Comparison of ENCODE assay signal across 8 mouse cellular contexts in the genomic region with DNA sequence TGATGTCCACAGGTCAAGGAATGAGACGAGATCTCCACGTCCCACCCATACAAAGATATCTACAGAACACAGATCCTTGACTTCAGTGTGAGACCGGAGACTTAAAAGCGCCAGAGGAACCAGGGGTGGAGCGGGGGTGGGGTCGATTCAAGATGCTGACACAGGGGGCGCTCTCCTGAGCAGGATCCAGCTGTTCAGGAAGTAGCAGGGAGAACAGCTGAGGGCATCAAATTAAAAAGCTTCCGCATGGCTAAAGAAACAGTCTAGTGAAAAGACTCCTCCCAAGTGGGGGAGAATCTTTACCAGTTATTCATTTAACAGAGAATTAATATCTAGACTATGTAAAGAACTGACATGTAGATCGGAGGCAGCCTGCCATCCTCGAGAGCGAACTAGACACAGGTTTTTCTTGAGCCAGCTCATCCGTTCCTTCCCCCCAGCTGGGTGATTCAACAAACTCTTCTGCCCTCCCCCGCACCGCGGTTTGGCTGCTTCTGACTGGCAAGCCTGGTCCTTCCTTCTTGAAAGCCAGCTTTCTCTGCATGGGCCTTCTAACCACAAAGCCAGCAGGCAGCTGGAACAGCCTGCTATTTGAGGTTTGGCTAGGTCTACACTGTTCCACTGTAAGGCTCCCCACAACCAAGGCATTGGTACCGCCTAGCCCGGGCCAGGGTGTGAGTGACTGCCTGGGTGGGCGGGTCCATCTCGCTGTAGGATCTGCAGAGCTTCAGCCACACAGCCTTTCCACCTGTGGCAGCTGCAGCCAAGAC.
DNase-seq lines count a peak whose midpoint lies in the region; ATAC-seq and TF ChIP-seq lines count a peak whose summit lies in the region.

No protein-coding gene starts in this region.

- H3K4me1 ChIP-seq in hindbrain, postnatal 0 days (ENCODE audit: insufficient read depth, low read length), result no peaks in the 10 kb centered on the region; the same call in 1 of the 2 replicates
- H3K4me1 ChIP-seq in hindbrain, embryonic 10.5 days (replicated peaks), result peaks cover 30% of the 10 kb centered on the region
- peaks cover 4% of the 10 kb centered on the region; the same call in 1 of the 2 replicates for H3K4me1 ChIP-seq in liver, postnatal 0 days (ENCODE audit: insufficient read depth)

- H3K27ac ChIP-seq in hindbrain, postnatal 0 days, result 0 out of 2 replicates have a peak overlapping the region, but pooled peaks have one; percentile 11
- no peak overlapping the region for H3K27ac ChIP-seq in hindbrain, embryonic 10.5 days
- H3K27ac ChIP-seq in liver, postnatal 0 days (ENCODE audit: low read depth), result peak overlapping the region; percentile 44; the same call in 1 of the 2 replicates

- TF ChIP-seq EP300 in liver, postnatal 0 days (IDR thresholded peaks at IDR 0.05; ENCODE audit: low read depth), result no peak

- peak; percentile 63 for DNase-seq in hindbrain, postnatal 0 days (ENCODE audit: low spot score)
- no peak for DNase-seq in hindbrain, embryonic 10.5 days (ENCODE audit: low spot score)
- DNase-seq in adrenal gland, adult 2 months, result peak; percentile 79
- peak; percentile 88 to 90 for DNase-seq in frontal cortex, adult 2 months (ENCODE audit: extremely low spot score in 1 of 2, low spot score in 1 of 2)
- DNase-seq in layer of hippocampus, adult 11-12 months (ENCODE audit: low spot score), result peak; percentile 89
- peak; percentile 71 for DNase-seq in liver, postnatal 0 days
- peak; percentile 82 for DNase-seq in right cerebral cortex, postnatal 25 days
- no peak for DNase-seq in embryo, embryonic 9.5 days (ENCODE audit: extremely low spot score)

- 57% methylated on average over 19 of the region's 19 CpGs for WGBS in hindbrain, postnatal 0 days
- 64% methylated on average over 19 of the region's 19 CpGs for WGBS in hindbrain, embryonic 10.5 days
- WGBS in liver, postnatal 0 days (ENCODE audit: insufficient replicate concordance), result 26% methylated on average over 19 of the region's 19 CpGs

- no peak overlapping the region for H3K4me2 ChIP-seq in hindbrain, postnatal 0 days (ENCODE audit: low read depth, low read length)
- H3K4me2 ChIP-seq in liver, postnatal 0 days (ENCODE audit: low read depth, low read length), result 0 out of 2 replicates have a peak overlapping the region, but pooled peaks have one; percentile 26

- no peak overlapping the region for H3K9ac ChIP-seq in hindbrain, postnatal 0 days (replicated peaks; ENCODE audit: low read length)
- H3K9ac ChIP-seq in liver, postnatal 0 days (replicated peaks), result no peak overlapping the region

- no peak overlapping the region for H3K4me3 ChIP-seq in hindbrain, postnatal 0 days (ENCODE audit: low read length)
- H3K4me3 ChIP-seq in hindbrain, embryonic 10.5 days, result no peak overlapping the region
- no peak overlapping the region for H3K4me3 ChIP-seq in liver, postnatal 0 days (ENCODE audit: low read depth, low read length)

- H3K36me3 ChIP-seq in hindbrain, postnatal 0 days (ENCODE audit: insufficient read depth, low read length), result no peaks in the 10 kb centered on the region
- H3K36me3 ChIP-seq in hindbrain, embryonic 10.5 days, result no peaks in the 10 kb centered on the region
- H3K36me3 ChIP-seq in liver, postnatal 0 days (replicated peaks; ENCODE audit: insufficient read depth, low read length), result no peaks in the 10 kb centered on the region

- H3K27me3 ChIP-seq in hindbrain, postnatal 0 days (ENCODE audit: insufficient read depth, low read length), result no peaks in the 10 kb centered on the region
- H3K27me3 ChIP-seq in hindbrain, embryonic 10.5 days (ENCODE audit: insufficient read depth, poor library complexity, severe bottlenecking), result peaks cover 17% of the 10 kb centered on the region
- no peaks in the 10 kb centered on the region for H3K27me3 ChIP-seq in liver, postnatal 0 days (ENCODE audit: insufficient read depth, low read length)

- 0 out of 2 replicates have a peak, but pooled peaks have one; percentile 22 for TF ChIP-seq CTCF in hindbrain, postnatal 0 days (IDR thresholded peaks at IDR 0.05; ENCODE audit: low read depth)
- TF ChIP-seq CTCF in liver, postnatal 0 days (IDR thresholded peaks at IDR 0.05; ENCODE audit: low read depth), result peak; percentile 49

- H3K9me3 ChIP-seq in hindbrain, postnatal 0 days (ENCODE audit: low read length), result no peaks in the 10 kb centered on the region; the same call in 1 of the 2 replicates
- peaks cover 6% of the 10 kb centered on the region; the same call in 1 of the 2 replicates for H3K9me3 ChIP-seq in hindbrain, embryonic 10.5 days
- H3K9me3 ChIP-seq in liver, postnatal 0 days (ENCODE audit: low read length), result no peaks in the 10 kb centered on the region

- ATAC-seq in hindbrain, postnatal 0 days, result peak; percentile 79
- ATAC-seq in liver, postnatal 0 days, result peak; percentile 66

Comparison
In these comparisons a context has a peak if more than half of its experiments do, and no peak if none do; other contexts are left out.
1. DNase-seq: peak in hindbrain, postnatal 0 days (single experiment), adrenal gland, adult 2 months (single experiment), frontal cortex, adult 2 months (2 of 2), layer of hippocampus, adult 11-12 months (single experiment), liver, postnatal 0 days (single experiment) and right cerebral cortex, postnatal 25 days (single experiment); none in hindbrain, embryonic 10.5 days (single experiment) and embryo, embryonic 9.5 days (single experiment).